Mouse (Mus musculus): ENCODE results near the gene Agl. TPM values are rescaled to one million over a fixed set of nuclear protein-coding genes. Genes with fewer than 3 reads are reported as not detected.

Gene Agl
- polyA plus RNA-seq, 1 experiment, result 8.7 TPM

- Histone ChIP-seq H3K79me3 (ENCODE audit: low read depth) (peaks cover 12% of the 10 kb centered on the region), H3ac (ENCODE audit: control insufficient read depth, insufficient read length, low read depth) (no peak overlapping the region), H3K36me3 (ENCODE audit: control insufficient read depth, insufficient read depth) (peaks cover 12% of the 10 kb centered on the region), H3K27me3 (ENCODE audit: control insufficient read depth, insufficient read depth, insufficient read length) (no peaks in the 10 kb centered on the region), H3K79me2 (ENCODE audit: control insufficient read depth, insufficient read depth) (peaks cover 36% of the 10 kb centered on the region), H3K4me3 (ENCODE audit: insufficient read depth, poor library complexity, severe bottlenecking) (no peak overlapping the region)
- no peak for TF ChIP-seq CEBPB (IDR thresholded peaks at IDR 0.05; ENCODE audit: low read depth)
- TF ChIP-seq MAX (IDR thresholded peaks at IDR 0.05), result no peak
- no peak for TF ChIP-seq CTCF (IDR thresholded peaks at IDR 0.05; ENCODE audit: control insufficient read depth, insufficient read depth, insufficient read length)
- no peak for TF ChIP-seq USF1 (IDR thresholded peaks at IDR 0.05; ENCODE audit: low read depth)
- TF ChIP-seq MYOD1 (IDR thresholded peaks at IDR 0.05; ENCODE audit: control insufficient read depth, insufficient read length, low read depth), result no peak
- TF ChIP-seq FOSL1 (IDR thresholded peaks at IDR 0.05; ENCODE audit: insufficient read depth, low read length, poor library complexity, severe bottlenecking), result no peak
- TF ChIP-seq MYOG (IDR thresholded peaks at IDR 0.05; ENCODE audit: control insufficient read depth, extremely low read depth, insufficient read length), result no peak
Observed at GRCm38 (mm10) chr3:116695666-116695985, 112.3 kb downstream of the Agl start.

GRCm38 (mm10) chr3:116694955-116695665, 112.9 kb downstream of the Agl start:
- Histone ChIP-seq H3K4me3 (ENCODE audit: insufficient read depth, poor library complexity, severe bottlenecking) (no peak overlapping the region), H3K79me2 (ENCODE audit: control insufficient read depth, insufficient read depth) (peaks cover 32% of the 10 kb centered on the region), H3K36me3 (ENCODE audit: control insufficient read depth, insufficient read depth) (peaks cover 12% of the 10 kb centered on the region), H3K79me3 (ENCODE audit: low read depth) (peaks cover 12% of the 10 kb centered on the region), H3K27me3 (ENCODE audit: control insufficient read depth, insufficient read depth, insufficient read length) (no peaks in the 10 kb centered on the region), H3ac (ENCODE audit: control insufficient read depth, insufficient read length, low read depth) (no peak overlapping the region)
- TF ChIP-seq CEBPB (IDR thresholded peaks at IDR 0.05; ENCODE audit: low read depth) (no peak), MAX (IDR thresholded peaks at IDR 0.05) (no peak), USF1 (IDR thresholded peaks at IDR 0.05; ENCODE audit: low read depth) (no peak), MYOD1 (IDR thresholded peaks at IDR 0.05; ENCODE audit: control insufficient read depth, insufficient read length, low read depth) (no peak), CTCF (IDR thresholded peaks at IDR 0.05; ENCODE audit: control insufficient read depth, insufficient read depth, insufficient read length) (no peak), FOSL1 (IDR thresholded peaks at IDR 0.05; ENCODE audit: insufficient read depth, low read length, poor library complexity, severe bottlenecking) (no peak), MYOG (IDR thresholded peaks at IDR 0.05; ENCODE audit: control insufficient read depth, extremely low read depth, insufficient read length) (no peak)

DNA sequence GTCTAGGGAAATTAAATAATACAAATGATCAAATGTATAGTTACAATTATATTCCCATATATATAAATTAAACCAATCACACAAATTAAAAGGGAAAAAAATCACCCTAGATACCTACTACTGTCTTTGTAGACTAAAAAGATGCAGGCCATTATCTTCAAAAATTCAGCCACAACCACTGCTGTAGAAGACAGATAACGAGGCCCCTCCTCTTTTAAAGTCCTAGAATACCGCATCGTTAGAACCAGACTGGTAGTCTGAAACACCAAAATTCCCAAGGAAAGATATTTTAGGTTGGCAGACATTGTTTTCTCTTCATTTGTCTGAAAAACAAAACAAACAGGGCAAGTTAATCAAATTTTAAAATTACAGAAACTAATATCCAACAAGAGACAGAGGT, 113.7 kb downstream of the Agl start:
- H3K27me3 ChIP-seq (ENCODE audit: control insufficient read depth, insufficient read depth, insufficient read length), result no peaks in the 10 kb centered on the region
- H3K79me2 ChIP-seq (ENCODE audit: control insufficient read depth, insufficient read depth), result peaks cover 28% of the 10 kb centered on the region
- H3ac ChIP-seq (ENCODE audit: control insufficient read depth, insufficient read length, low read depth), result no peak overlapping the region
- H3K4me3 ChIP-seq (ENCODE audit: insufficient read depth, poor library complexity, severe bottlenecking), result no peak overlapping the region
- H3K36me3 ChIP-seq (ENCODE audit: control insufficient read depth, insufficient read depth), result peaks cover 12% of the 10 kb centered on the region
- peaks cover 12% of the 10 kb centered on the region for H3K79me3 ChIP-seq (ENCODE audit: low read depth)
- no peak for TF ChIP-seq CEBPB (IDR thresholded peaks at IDR 0.05; ENCODE audit: low read depth)
- no peak for TF ChIP-seq MYOD1 (IDR thresholded peaks at IDR 0.05; ENCODE audit: control insufficient read depth, insufficient read length, low read depth)
- TF ChIP-seq MAX (IDR thresholded peaks at IDR 0.05), result no peak
- TF ChIP-seq MYOG (IDR thresholded peaks at IDR 0.05; ENCODE audit: control insufficient read depth, extremely low read depth, insufficient read length), result no peak
- no peak for TF ChIP-seq FOSL1 (IDR thresholded peaks at IDR 0.05; ENCODE audit: insufficient read depth, low read length, poor library complexity, severe bottlenecking)
- TF ChIP-seq CTCF (IDR thresholded peaks at IDR 0.05; ENCODE audit: control insufficient read depth, insufficient read depth, insufficient read length), result no peak
- TF ChIP-seq USF1 (IDR thresholded peaks at IDR 0.05; ENCODE audit: low read depth), result no peak

Other genes with a start within 250 kb of the Agl start
- gene Lrrc39, start 245.2 kb downstream of the Agl start, polyA plus RNA-seq (2012; fragmentation: generic; extraction: Trizol), result 0.15 TPM
- gene Sass6, start 213.2 kb downstream of the Agl start, polyA plus RNA-seq (2012; fragmentation: generic; extraction: Trizol), result 4.1 TPM
- 3.5 TPM for gene Trmt13, start 193.6 kb downstream of the Agl start, polyA plus RNA-seq (2012; fragmentation: generic; extraction: Trizol)
- gene Mfsd14a, start 145.5 kb downstream of the Agl start, polyA plus RNA-seq (2012; fragmentation: generic; extraction: Trizol), result 13.3 TPM
- not detected for gene Gm43191, start 126.9 kb downstream of the Agl start, polyA plus RNA-seq (2012; fragmentation: generic; extraction: Trizol)
- gene Slc35a3, start 95.3 kb downstream of the Agl start, polyA plus RNA-seq (2012; fragmentation: generic; extraction: Trizol), result 4.2 TPM
- 13.1 TPM for gene Frrs1, start 51.3 kb upstream of the Agl start, polyA plus RNA-seq (2012; fragmentation: generic; extraction: Trizol)
- not detected for gene 4930455H04Rik, start 160.1 kb upstream of the Agl start, polyA plus RNA-seq (2012; fragmentation: generic; extraction: Trizol)
- gene Palmd, start 160.8 kb upstream of the Agl start, polyA plus RNA-seq (2012; fragmentation: generic; extraction: Trizol), result 0.04 TPM